Mouse (Mus musculus): ENCODE data around the gene Ptbp3. TPM values are rescaled to one million over a fixed set of nuclear protein-coding genes. Genes with fewer than 3 reads are reported as not detected.

Gene Ptbp3
- polyA plus RNA-seq, 1 experiment from 2014 or later = 30.3 TPM

DNA sequence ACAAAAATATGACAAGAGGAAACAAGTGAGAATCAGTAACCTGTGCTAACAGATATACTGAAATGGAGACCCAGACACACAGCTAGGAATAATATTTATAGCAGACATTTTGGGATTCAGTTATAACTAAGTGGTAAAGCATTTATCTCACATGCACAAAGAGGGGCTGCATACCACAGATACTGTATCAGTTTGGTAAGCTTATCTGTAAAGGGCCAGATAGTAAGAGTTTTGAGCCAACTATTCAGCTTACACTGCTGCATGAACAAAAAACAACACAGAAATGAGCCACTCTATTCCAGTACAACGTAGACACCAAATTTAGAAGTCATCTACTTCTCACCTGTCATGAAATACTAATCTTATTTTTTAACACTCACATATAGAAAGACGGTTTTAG lies 15.9 kb downstream of the Ptbp3 start:
- Histone ChIP-seq H3K4me3 (ENCODE audit: low read depth, low read length) (no peak overlapping the region), H3K27ac (ENCODE audit: low read depth, low read length) (no peak overlapping the region), H3K9me3 (ENCODE audit: control insufficient read depth, low read length) (no peaks in the 10 kb centered on the region), H3K36me3 (ENCODE audit: control insufficient read depth, insufficient read depth, low read length) (no peaks in the 10 kb centered on the region), H3K4me2 (ENCODE audit: low read depth, low read length, severe bottlenecking) (no peak overlapping the region), H3K9ac (ENCODE audit: low read length) (no peak overlapping the region), H3K4me1 (replicated peaks; ENCODE audit: control insufficient read depth, insufficient read depth, low read length) (no peaks in the 10 kb centered on the region), H3K27me3 (ENCODE audit: control insufficient read depth, insufficient read depth, low read length) (no peaks in the 10 kb centered on the region)
- 86% methylated on average over 2 of the region's 2 CpGs for WGBS
- DNase-seq (ENCODE audit: low spot score) (no peak), ATAC-seq (replicated peaks; ENCODE audit: low FRiP score) (no peak)

DNA sequence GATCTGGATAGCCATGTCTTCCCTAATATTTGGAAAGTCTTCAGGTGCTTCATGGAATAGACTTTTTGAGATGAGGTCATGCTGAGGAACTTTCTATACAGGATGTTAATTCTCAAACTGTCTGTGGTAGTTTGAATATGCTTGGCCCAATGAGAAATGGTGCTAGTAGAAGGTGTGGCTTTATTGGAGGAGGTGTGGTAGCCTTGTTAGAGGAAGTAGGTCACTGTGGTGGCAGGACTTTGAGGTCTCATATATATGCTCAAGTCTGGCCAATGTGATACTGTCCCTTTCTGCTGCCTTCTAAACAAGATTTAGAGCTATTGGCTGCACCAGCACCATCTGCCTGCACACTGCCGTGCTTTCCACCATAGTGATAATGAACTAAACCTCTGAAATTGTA lies 18.0 kb downstream of the Ptbp3 start:
- H3K36me3 ChIP-seq (ENCODE audit: control insufficient read depth, insufficient read depth, low read length) = no peaks in the 10 kb centered on the region
- no peak overlapping the region for H3K4me2 ChIP-seq (ENCODE audit: low read depth, low read length, severe bottlenecking)
- H3K27me3 ChIP-seq (ENCODE audit: control insufficient read depth, insufficient read depth, low read length) = no peaks in the 10 kb centered on the region
- H3K4me3 ChIP-seq (ENCODE audit: low read depth, low read length) = no peak overlapping the region
- 65% methylated on average over 1 of the region's 1 CpGs for WGBS
- H3K4me1 ChIP-seq (replicated peaks; ENCODE audit: control insufficient read depth, insufficient read depth, low read length) = no peaks in the 10 kb centered on the region
- H3K9me3 ChIP-seq (ENCODE audit: control insufficient read depth, low read length) = no peaks in the 10 kb centered on the region
- H3K9ac ChIP-seq (ENCODE audit: low read length) = no peak overlapping the region
- ATAC-seq (replicated peaks; ENCODE audit: low FRiP score) (no peak), DNase-seq (ENCODE audit: low spot score) (no peak)
- H3K27ac ChIP-seq (ENCODE audit: low read depth, low read length) = no peak overlapping the region

DNA sequence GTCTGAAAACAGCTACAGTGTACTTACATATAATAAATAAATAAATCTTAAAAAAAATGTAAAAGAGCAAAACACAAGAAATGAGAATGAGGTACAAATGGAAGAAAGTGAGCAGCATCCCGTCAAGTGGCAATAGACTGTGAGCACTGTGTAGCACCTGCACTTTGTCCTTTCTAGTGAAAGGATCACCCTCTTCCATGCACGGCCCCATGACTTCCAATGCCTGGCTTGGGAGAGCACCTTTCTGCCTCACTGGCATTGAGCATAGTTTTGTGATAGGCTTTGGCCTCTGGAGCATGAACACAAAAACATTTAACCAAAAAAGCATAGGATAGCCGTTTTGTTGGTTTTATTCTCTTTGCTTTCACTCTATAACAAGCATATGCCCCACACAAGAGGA lies 21.7 kb downstream of the Ptbp3 start:
- H3K27ac ChIP-seq (ENCODE audit: low read depth, low read length) = no peak overlapping the region
- no peak overlapping the region for H3K9ac ChIP-seq (ENCODE audit: low read length)
- H3K36me3 ChIP-seq (ENCODE audit: control insufficient read depth, insufficient read depth, low read length) = no peaks in the 10 kb centered on the region
- ATAC-seq (replicated peaks; ENCODE audit: low FRiP score) (no peak), DNase-seq (ENCODE audit: low spot score) (no peak)
- no peaks in the 10 kb centered on the region for H3K9me3 ChIP-seq (ENCODE audit: control insufficient read depth, low read length)
- no peak overlapping the region for H3K4me3 ChIP-seq (ENCODE audit: low read depth, low read length)
- H3K4me2 ChIP-seq (ENCODE audit: low read depth, low read length, severe bottlenecking) = no peak overlapping the region
- H3K27me3 ChIP-seq (ENCODE audit: control insufficient read depth, insufficient read depth, low read length) = no peaks in the 10 kb centered on the region
- 88% methylated on average over 3 of the region's 3 CpGs for WGBS
- no peaks in the 10 kb centered on the region for H3K4me1 ChIP-seq (replicated peaks; ENCODE audit: control insufficient read depth, insufficient read depth, low read length)

DNA sequence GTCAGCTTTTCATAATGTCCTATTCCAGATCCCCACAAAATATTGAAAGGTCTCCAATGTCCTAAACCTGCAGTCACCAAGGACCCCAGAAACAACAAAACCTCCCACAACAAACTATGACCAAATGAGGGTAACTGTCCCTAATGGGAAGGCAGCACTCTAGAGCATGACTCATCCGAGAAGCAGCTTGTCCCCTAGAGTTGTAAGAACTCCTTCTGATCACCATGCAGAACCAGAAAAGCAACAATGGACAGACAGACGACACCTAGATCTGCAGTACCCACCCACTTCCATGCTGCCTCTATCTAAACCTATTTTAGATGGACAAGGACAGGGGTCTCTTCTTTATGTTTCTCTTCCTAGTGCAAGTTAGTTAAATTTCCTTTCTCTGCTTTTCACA lies 22.4 kb downstream of the Ptbp3 start:
- H3K27ac ChIP-seq (ENCODE audit: low read depth, low read length) = no peak overlapping the region
- no peak overlapping the region for H3K4me3 ChIP-seq (ENCODE audit: low read depth, low read length)
- no peaks in the 10 kb centered on the region for H3K9me3 ChIP-seq (ENCODE audit: control insufficient read depth, low read length)
- no peaks in the 10 kb centered on the region for H3K27me3 ChIP-seq (ENCODE audit: control insufficient read depth, insufficient read depth, low read length)
- no peak for ATAC-seq (replicated peaks; ENCODE audit: low FRiP score)
- H3K36me3 ChIP-seq (ENCODE audit: control insufficient read depth, insufficient read depth, low read length) = no peaks in the 10 kb centered on the region
- no peak overlapping the region for H3K4me2 ChIP-seq (ENCODE audit: low read depth, low read length, severe bottlenecking)
- no peaks in the 10 kb centered on the region for H3K4me1 ChIP-seq (replicated peaks; ENCODE audit: control insufficient read depth, insufficient read depth, low read length)
- no peak for DNase-seq (ENCODE audit: low spot score)
- WGBS = 78% methylated on average over 2 of the region's 2 CpGs
- H3K9ac ChIP-seq (ENCODE audit: low read length) = no peak overlapping the region

DNA sequence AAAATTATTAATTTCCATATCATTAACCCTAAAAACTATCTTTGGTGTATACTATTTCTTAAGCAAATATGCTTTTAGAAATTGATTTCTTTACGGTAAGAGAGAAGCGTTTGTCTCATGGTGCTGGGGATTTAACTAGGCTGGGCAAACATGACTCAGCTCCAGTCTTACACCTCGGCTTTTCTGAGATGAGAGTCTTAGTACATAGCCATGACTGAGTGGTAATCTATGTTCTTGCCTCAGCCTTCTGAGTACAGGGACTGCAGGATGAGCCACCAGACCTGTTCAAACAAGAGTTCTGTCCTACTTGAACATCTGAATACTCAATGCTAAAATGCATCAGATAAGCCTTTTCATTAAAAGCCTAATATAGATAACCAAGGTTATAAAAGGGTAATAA lies 24.3 kb downstream of the Ptbp3 start:
- H3K4me1 ChIP-seq (replicated peaks; ENCODE audit: control insufficient read depth, insufficient read depth, low read length) = no peaks in the 10 kb centered on the region
- H3K4me2 ChIP-seq (ENCODE audit: low read depth, low read length, severe bottlenecking) = no peak overlapping the region
- no peaks in the 10 kb centered on the region for H3K36me3 ChIP-seq (ENCODE audit: control insufficient read depth, insufficient read depth, low read length)
- H3K9me3 ChIP-seq (ENCODE audit: control insufficient read depth, low read length) = no peaks in the 10 kb centered on the region
- H3K27ac ChIP-seq (ENCODE audit: low read depth, low read length) = no peak overlapping the region
- H3K27me3 ChIP-seq (ENCODE audit: control insufficient read depth, insufficient read depth, low read length) = no peaks in the 10 kb centered on the region
- DNase-seq (ENCODE audit: low spot score) = no peak
- H3K9ac ChIP-seq (ENCODE audit: low read length) = no peak overlapping the region
- no peak overlapping the region for H3K4me3 ChIP-seq (ENCODE audit: low read depth, low read length)
- ATAC-seq (replicated peaks; ENCODE audit: low FRiP score) = no peak
- WGBS = 90% methylated on average over 3 of the region's 3 CpGs

DNA sequence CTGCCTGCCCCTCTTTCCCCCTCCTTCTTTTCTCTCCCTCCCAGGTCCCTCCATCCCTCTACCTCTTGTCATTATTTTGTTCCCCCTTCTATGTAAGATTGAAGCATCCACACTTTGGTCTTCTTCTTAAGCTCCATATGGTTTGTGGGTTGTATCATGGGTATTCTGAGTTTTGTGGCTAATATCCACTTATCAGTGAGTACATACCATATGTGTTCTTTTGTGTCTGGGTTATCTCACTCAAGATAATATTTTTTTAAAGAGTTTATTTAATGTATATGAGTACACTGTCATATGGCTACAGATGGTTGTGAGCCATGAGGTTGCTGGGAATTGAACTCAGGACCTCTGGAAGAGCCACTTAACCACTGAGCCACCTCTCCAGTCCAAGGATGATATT lies 38.8 kb downstream of the Ptbp3 start:
- ATAC-seq (replicated peaks; ENCODE audit: low FRiP score) = no peak
- H3K27me3 ChIP-seq (ENCODE audit: control insufficient read depth, insufficient read depth, low read length) = no peaks in the 10 kb centered on the region

DNA sequence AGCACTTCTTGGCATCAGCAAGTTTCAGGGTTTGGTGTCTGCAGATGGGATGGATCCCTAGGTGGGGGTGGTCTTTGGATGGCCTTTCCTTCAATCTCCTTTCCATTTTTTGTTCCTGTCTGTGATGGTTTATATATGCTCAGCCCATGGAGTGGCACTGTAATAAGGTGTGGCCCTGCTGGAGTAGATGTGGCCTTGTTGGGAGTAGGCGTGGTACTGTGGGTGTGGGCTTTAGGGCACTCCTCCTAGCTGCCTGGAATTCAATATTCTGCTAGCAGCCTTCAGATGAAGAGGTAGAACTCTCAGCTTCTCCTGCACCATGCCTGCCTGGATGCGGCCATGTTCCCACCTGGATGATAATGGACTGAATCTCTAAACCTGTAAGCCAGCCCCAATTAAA lies 39.6 kb downstream of the Ptbp3 start:
- H3K9me3 ChIP-seq (ENCODE audit: control insufficient read depth, low read length) = no peaks in the 10 kb centered on the region
- H3K27ac ChIP-seq (ENCODE audit: low read depth, low read length) = no peak overlapping the region
- H3K4me1 ChIP-seq (replicated peaks; ENCODE audit: control insufficient read depth, insufficient read depth, low read length) = no peaks in the 10 kb centered on the region
- DNase-seq (ENCODE audit: low spot score) = no peak
- no peak for ATAC-seq (replicated peaks; ENCODE audit: low FRiP score)
- no peak overlapping the region for H3K4me2 ChIP-seq (ENCODE audit: low read depth, low read length, severe bottlenecking)
- H3K4me3 ChIP-seq (ENCODE audit: low read depth, low read length) = no peak overlapping the region
- no peaks in the 10 kb centered on the region for H3K36me3 ChIP-seq (ENCODE audit: control insufficient read depth, insufficient read depth, low read length)
- H3K27me3 ChIP-seq (ENCODE audit: control insufficient read depth, insufficient read depth, low read length) = no peaks in the 10 kb centered on the region
- 94% methylated on average over 2 of the region's 2 CpGs for WGBS
- no peak overlapping the region for H3K9ac ChIP-seq (ENCODE audit: low read length)

More for the DNA sequence above, 38.8 kb downstream of the Ptbp3 start:
- no peak overlapping the region for H3K4me2 ChIP-seq (ENCODE audit: low read depth, low read length, severe bottlenecking)
- H3K4me1 ChIP-seq (replicated peaks; ENCODE audit: control insufficient read depth, insufficient read depth, low read length) = no peaks in the 10 kb centered on the region
- DNase-seq (ENCODE audit: low spot score) = no peak
- H3K36me3 ChIP-seq (ENCODE audit: control insufficient read depth, insufficient read depth, low read length) = no peaks in the 10 kb centered on the region
- no peak overlapping the region for H3K4me3 ChIP-seq (ENCODE audit: low read depth, low read length)
- H3K9ac ChIP-seq (ENCODE audit: low read length) = no peak overlapping the region
- no peak overlapping the region for H3K27ac ChIP-seq (ENCODE audit: low read depth, low read length)
- H3K9me3 ChIP-seq (ENCODE audit: control insufficient read depth, low read length) = no peaks in the 10 kb centered on the region

DNA sequence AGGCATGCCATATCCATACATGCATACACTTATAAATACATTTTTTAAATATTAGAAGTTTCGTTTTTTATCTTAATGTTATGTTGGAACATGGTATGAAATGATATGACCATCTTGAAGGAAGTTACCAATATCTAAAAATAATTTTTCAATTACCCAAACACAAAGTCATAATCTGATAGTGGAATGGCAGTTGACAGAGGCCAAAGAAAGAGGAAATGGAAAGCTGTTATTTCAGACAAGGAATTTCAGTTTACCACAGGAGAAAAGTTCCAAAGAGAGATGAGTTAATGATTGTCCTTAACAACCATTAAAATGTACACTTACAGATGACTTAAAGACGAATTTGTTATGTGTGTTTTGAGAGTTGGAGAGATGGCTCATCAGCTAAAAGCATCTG lies 41.4 kb downstream of the Ptbp3 start:
- Histone ChIP-seq H3K27ac (ENCODE audit: low read depth, low read length) (no peak overlapping the region), H3K27me3 (ENCODE audit: control insufficient read depth, insufficient read depth, low read length) (no peaks in the 10 kb centered on the region), H3K36me3 (ENCODE audit: control insufficient read depth, insufficient read depth, low read length) (no peaks in the 10 kb centered on the region), H3K4me2 (ENCODE audit: low read depth, low read length, severe bottlenecking) (no peak overlapping the region), H3K9me3 (ENCODE audit: control insufficient read depth, low read length) (no peaks in the 10 kb centered on the region), H3K9ac (ENCODE audit: low read length) (no peak overlapping the region), H3K4me1 (replicated peaks; ENCODE audit: control insufficient read depth, insufficient read depth, low read length) (no peaks in the 10 kb centered on the region), H3K4me3 (ENCODE audit: low read depth, low read length) (no peak overlapping the region)
- DNase-seq (ENCODE audit: low spot score) (no peak), ATAC-seq (replicated peaks; ENCODE audit: low FRiP score) (no peak)
- WGBS = 79% methylated on average over 2 of the region's 2 CpGs

DNA sequence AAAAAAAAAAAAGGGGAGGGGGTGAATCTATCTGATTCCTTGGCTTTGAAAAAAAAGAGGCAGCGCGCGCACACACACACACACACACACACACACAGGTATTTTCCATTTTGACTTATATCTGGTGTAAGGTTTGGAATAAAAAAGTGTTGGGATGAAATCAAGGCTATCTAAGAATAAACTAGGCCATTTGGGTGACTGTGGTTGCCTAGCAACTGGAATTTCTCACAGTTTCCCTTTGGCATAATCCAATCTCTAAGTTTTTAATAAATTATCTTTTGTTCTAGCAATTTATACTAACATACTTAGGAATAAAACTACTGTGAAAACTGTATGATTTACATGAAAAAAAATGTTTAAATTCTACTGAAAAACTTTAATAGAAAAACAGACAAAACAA lies 42.5 kb downstream of the Ptbp3 start:
- Histone ChIP-seq H3K9me3 (ENCODE audit: control insufficient read depth, low read length) (no peaks in the 10 kb centered on the region), H3K4me3 (ENCODE audit: low read depth, low read length) (no peak overlapping the region), H3K27me3 (ENCODE audit: control insufficient read depth, insufficient read depth, low read length) (no peaks in the 10 kb centered on the region), H3K36me3 (ENCODE audit: control insufficient read depth, insufficient read depth, low read length) (no peaks in the 10 kb centered on the region), H3K4me2 (ENCODE audit: low read depth, low read length, severe bottlenecking) (no peak overlapping the region), H3K4me1 (replicated peaks; ENCODE audit: control insufficient read depth, insufficient read depth, low read length) (no peaks in the 10 kb centered on the region), H3K9ac (ENCODE audit: low read length) (no peak overlapping the region), H3K27ac (ENCODE audit: low read depth, low read length) (no peak overlapping the region)
- no peak for ATAC-seq (replicated peaks; ENCODE audit: low FRiP score)
- DNase-seq (ENCODE audit: low spot score) = no peak
- WGBS = 94% methylated on average over 3 of the region's 3 CpGs

Measured in forebrain, embryonic 11.5 days (tissue).